Mouse (Mus musculus) E14TG2a.4 (cell line): ENCODE measurements around the gene Fam53b.

Experiments
- H3K27me3 ChIP-seq: 2 replicates; pipeline ENCODE4 v1.6.1; 2014; ENCODE audit warnings: low read length, control low read depth; ENCODE audit not compliant: insufficient read depth
- H3K36me3 ChIP-seq: 2 replicates; pipeline ENCODE4 v1.6.1; 2014; ENCODE audit warnings: low read length, control low read depth; ENCODE audit not compliant: insufficient read depth
- H3K4me1 ChIP-seq: replicated peaks from 2 replicates; pipeline ENCODE4 v1.6.1; 2014; ENCODE audit warnings: low read depth, low read length, control low read depth
- H3K4me3 ChIP-seq: replicated peaks from 2 replicates; pipeline ENCODE4 v1.5.1; 2014; ENCODE audit warnings: mild to moderate bottlenecking, low read length
- H3K9me3 ChIP-seq: 2 replicates; pipeline ENCODE4 v1.6.1; 2014; ENCODE audit warnings: low read length, control low read depth
- CTCF ChIP-seq: conservative IDR thresholded peaks from 2 replicates; pipeline ENCODE4 v1.5.1; 2014; ENCODE audit warnings: low read length
- NANOG ChIP-seq: IDR thresholded peaks from 2 replicates; pipeline ENCODE4 v1.6.1; 2014; ENCODE audit warnings: borderline replicate concordance, low read length, mixed read lengths
- POU5F1 ChIP-seq: IDR thresholded peaks from 2 replicates; pipeline ENCODE4 v1.6.1; 2014; ENCODE audit warnings: low read length, borderline replicate concordance

Gene Fam53b

GRCm38 (mm10) chr7:132690716-132691472 lies 122.8 kb downstream of the Fam53b start:
- 0 out of 2 replicates have a peak, but pooled peaks cover 2% of the 10 kb centered on the region for H3K9me3 ChIP-seq
- no peak overlapping the region for H3K4me3 ChIP-seq
- no peaks in the 10 kb centered on the region for H3K36me3 ChIP-seq
- no peak for TF ChIP-seq NANOG
- TF ChIP-seq POU5F1 = no peak
- no peak for TF ChIP-seq CTCF
- no peaks in the 10 kb centered on the region; the same call in 1 of the 2 replicates for H3K27me3 ChIP-seq
- peaks cover 20% of the 10 kb centered on the region; the same call in 1 of the 2 replicates for H3K4me1 ChIP-seq

GRCm38 (mm10) chr7:132689722-132690121 lies 124.0 kb downstream of the Fam53b start:
- Histone ChIP-seq H3K9me3 (no peaks in the 10 kb centered on the region), H3K27me3 (no peaks in the 10 kb centered on the region; the same call in 1 of the 2 replicates), H3K4me3 (no peak overlapping the region), H3K36me3 (no peaks in the 10 kb centered on the region), H3K4me1 (peaks cover 20% of the 10 kb centered on the region; the same call in 1 of the 2 replicates)
- TF ChIP-seq NANOG (no peak), POU5F1 (no peak), CTCF (no peak)

GRCm38 (mm10) chr7:132688721-132689120 lies 125.0 kb downstream of the Fam53b start:
- Histone ChIP-seq H3K4me3 (no peak overlapping the region), H3K9me3 (no peaks in the 10 kb centered on the region), H3K27me3 (peaks cover under 1% of the 10 kb centered on the region; the same call in 1 of the 2 replicates), H3K36me3 (no peaks in the 10 kb centered on the region), H3K4me1 (peaks cover 20% of the 10 kb centered on the region; the same call in 1 of the 2 replicates)
- TF ChIP-seq NANOG = no peak
- no peak for TF ChIP-seq POU5F1
- no peak for TF ChIP-seq CTCF

- TF ChIP-seq CTCF = no peak
- TF ChIP-seq NANOG = no peak
- no peak for TF ChIP-seq POU5F1
- no peaks in the 10 kb centered on the region for H3K9me3 ChIP-seq
- no peak overlapping the region for H3K4me3 ChIP-seq
- H3K4me1 ChIP-seq = peaks cover 17% of the 10 kb centered on the region; the same call in 1 of the 2 replicates
- H3K27me3 ChIP-seq = peaks cover 5% of the 10 kb centered on the region; the same call in 1 of the 2 replicates
- no peaks in the 10 kb centered on the region for H3K36me3 ChIP-seq
These were observed 125.8 kb downstream of the Fam53b start for GRCm38 (mm10) chr7:132687897-132688296.

- TF ChIP-seq POU5F1 = no peak
- no peak for TF ChIP-seq CTCF
- TF ChIP-seq NANOG = no peak
- Histone ChIP-seq H3K4me3 (no peak overlapping the region), H3K4me1 (peaks cover 10% of the 10 kb centered on the region; the same call in 1 of the 2 replicates), H3K27me3 (peaks cover 12% of the 10 kb centered on the region; the same call in 1 of the 2 replicates), H3K36me3 (no peaks in the 10 kb centered on the region), H3K9me3 (no peaks in the 10 kb centered on the region)
These were observed 127.2 kb downstream of the Fam53b start for GRCm38 (mm10) chr7:132686515-132686914.

GRCm38 (mm10) chr7:132683923-132684322 lies 129.8 kb downstream of the Fam53b start:
- H3K4me3 ChIP-seq = no peak overlapping the region
- TF ChIP-seq NANOG (no peak), POU5F1 (no peak), CTCF (no peak)

GRCm38 (mm10) chr7:132682901-132683300 lies 130.8 kb downstream of the Fam53b start:
- peaks cover 14% of the 10 kb centered on the region; the same call in 1 of the 2 replicates for H3K27me3 ChIP-seq
- no peak for TF ChIP-seq NANOG
- no peak for TF ChIP-seq CTCF
- no peak for TF ChIP-seq POU5F1

More at GRCm38 (mm10) chr7:132683923-132684322, 129.8 kb downstream of the Fam53b start:
- Histone ChIP-seq H3K36me3 (no peaks in the 10 kb centered on the region), H3K27me3 (peaks cover 14% of the 10 kb centered on the region; the same call in 1 of the 2 replicates), H3K9me3 (no peaks in the 10 kb centered on the region), H3K4me1 (peaks cover 13% of the 10 kb centered on the region)

GRCm38 (mm10) chr7:132682336-132682735 lies 131.3 kb downstream of the Fam53b start:
- no peaks in the 10 kb centered on the region for H3K9me3 ChIP-seq
- H3K27me3 ChIP-seq = peaks cover 14% of the 10 kb centered on the region; the same call in 1 of the 2 replicates
- H3K36me3 ChIP-seq = no peaks in the 10 kb centered on the region
- no peak overlapping the region for H3K4me3 ChIP-seq
- no peak for TF ChIP-seq CTCF
- TF ChIP-seq NANOG = no peak
- no peak for TF ChIP-seq POU5F1
- peaks cover 7% of the 10 kb centered on the region for H3K4me1 ChIP-seq

More at GRCm38 (mm10) chr7:132682901-132683300, 130.8 kb downstream of the Fam53b start:
- H3K4me3 ChIP-seq = no peak overlapping the region
- H3K9me3 ChIP-seq = no peaks in the 10 kb centered on the region
- H3K36me3 ChIP-seq = no peaks in the 10 kb centered on the region
- H3K4me1 ChIP-seq = peaks cover 7% of the 10 kb centered on the region

- Histone ChIP-seq H3K27me3 (peaks cover 14% of the 10 kb centered on the region; the same call in 1 of the 2 replicates), H3K9me3 (no peaks in the 10 kb centered on the region), H3K4me1 (peaks cover 7% of the 10 kb centered on the region), H3K4me3 (no peak overlapping the region), H3K36me3 (no peaks in the 10 kb centered on the region)
- no peak for TF ChIP-seq POU5F1
- TF ChIP-seq NANOG = no peak
- no peak for TF ChIP-seq CTCF
These were observed 131.9 kb downstream of the Fam53b start for GRCm38 (mm10) chr7:132681831-132682230.
